Mouse (Mus musculus): ENCODE results near the gene Gm27021.
A peak's percentile ranks its signal among the peaks of the same experiment; 100 is the strongest.
"Not testable (repeated sequence)": the region's sequence is repeated elsewhere in the genome, so short reads cannot be mapped to it uniquely, and the experiment has no call there.

Gene Gm27021

DNA sequence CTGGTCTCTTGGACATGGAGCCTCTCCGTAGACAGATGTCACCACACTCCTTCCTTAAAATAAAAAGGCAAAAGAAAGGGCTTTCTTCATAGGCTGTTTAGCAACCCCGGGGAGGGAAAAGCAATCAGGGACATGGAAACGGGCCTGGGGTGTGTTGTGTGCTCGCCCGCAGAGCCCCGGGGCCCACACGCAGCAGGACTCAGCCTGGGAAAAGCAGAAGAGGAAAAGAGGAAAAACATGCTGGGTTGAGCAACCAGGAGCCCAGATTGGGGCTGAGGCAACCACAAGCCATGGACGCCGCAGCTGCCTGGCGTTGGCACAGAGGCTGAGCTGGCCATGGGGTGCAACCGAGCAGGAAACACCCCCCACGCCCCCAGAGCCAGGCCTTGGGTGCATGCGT, 18.2 kb upstream of the Gm27021 start:
- no peak for DNase-seq (ENCODE audit: low read depth, low spot score)

GRCm38 (mm10) chr8:120685591-120685990, 17.7 kb upstream of the Gm27021 start:
- no peak for DNase-seq (ENCODE audit: low read depth, low spot score)

- no peak for DNase-seq (ENCODE audit: low read depth, low spot score)
These were observed 17.2 kb upstream of the Gm27021 start for GRCm38 (mm10) chr8:120685097-120685496.

- DNase-seq (ENCODE audit: low read depth, low spot score) = no peak
These were observed 16.2 kb upstream of the Gm27021 start for GRCm38 (mm10) chr8:120684082-120684481.

- DNase-seq (ENCODE audit: low read depth, low spot score) = no peak
These were observed 15.7 kb upstream of the Gm27021 start for GRCm38 (mm10) chr8:120683602-120684001.

- no peak for DNase-seq (ENCODE audit: low read depth, low spot score)
These were observed 13.2 kb upstream of the Gm27021 start for GRCm38 (mm10) chr8:120681113-120681512.

DNA sequence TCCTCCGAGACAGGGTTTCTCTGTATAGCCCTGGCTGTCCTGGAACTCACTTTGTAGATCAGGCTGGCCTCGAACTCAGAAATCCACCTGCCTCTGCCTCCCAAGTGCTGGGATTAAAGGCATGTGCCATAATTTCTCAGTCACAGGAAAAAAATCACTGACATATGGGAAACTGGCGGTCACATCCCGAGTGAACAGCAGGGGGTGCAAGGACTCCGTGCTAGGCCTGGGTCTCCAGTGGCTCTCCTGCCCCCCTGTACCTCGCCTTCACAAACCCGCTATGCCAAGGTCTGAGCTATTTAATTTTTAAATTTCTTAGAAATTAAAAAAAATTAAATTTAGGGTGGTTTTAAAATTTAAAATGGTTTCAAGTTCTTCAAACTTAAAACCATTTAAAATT, 12.5 kb upstream of the Gm27021 start:
- not testable (repeated sequence) for DNase-seq (ENCODE audit: low read depth, low spot score)

- peak; percentile 15 for DNase-seq (ENCODE audit: low read depth, low spot score)
These were observed 11.9 kb upstream of the Gm27021 start for GRCm38 (mm10) chr8:120679629-120680387.

DNA sequence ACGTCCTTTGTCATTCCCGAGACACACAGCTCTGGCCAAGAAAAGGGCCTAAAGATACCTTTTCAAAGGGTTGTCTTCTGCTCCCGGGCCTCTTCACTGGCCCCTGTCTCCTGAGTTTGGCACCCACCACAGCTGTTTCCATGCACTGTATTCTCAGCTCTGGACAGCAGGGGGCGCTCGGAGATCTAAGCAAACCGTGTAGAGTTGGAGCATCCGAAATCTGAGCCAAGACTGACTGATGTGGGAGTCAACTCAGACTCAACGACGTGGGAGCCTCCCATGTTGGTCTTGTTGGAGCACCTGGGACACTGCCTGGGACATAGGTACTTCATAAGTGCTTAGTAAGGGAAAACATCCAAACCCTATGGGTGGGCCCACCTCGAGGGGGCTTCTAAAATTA, 10.6 kb upstream of the Gm27021 start:
- DNase-seq (ENCODE audit: low read depth, low spot score) = peak; percentile 52

DNA sequence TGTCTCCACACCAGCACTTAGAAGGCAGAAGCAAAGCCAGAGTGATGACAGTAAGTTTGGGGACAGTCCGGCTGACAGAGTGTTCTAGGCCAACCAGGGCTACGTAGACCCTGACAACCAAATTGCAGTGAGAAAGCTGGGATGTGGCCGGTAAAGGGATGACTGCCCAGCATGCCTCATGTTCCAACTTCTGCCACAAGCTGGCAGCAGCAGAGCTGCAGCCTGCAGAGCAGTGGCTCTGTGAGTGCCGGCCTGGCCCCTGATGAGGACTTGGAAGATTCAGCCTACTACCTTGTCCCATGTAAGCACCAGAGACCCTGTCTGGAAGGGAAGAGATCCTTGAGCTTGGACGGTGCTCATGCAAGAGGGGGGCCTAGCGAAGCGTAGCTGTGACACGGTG, 7.8 kb upstream of the Gm27021 start:
- no peak for DNase-seq (ENCODE audit: low read depth, low spot score)

GRCm38 (mm10) chr8:120673298-120673697, 5.4 kb upstream of the Gm27021 start:
- DNase-seq (ENCODE audit: low read depth, low spot score) = no peak

DNA sequence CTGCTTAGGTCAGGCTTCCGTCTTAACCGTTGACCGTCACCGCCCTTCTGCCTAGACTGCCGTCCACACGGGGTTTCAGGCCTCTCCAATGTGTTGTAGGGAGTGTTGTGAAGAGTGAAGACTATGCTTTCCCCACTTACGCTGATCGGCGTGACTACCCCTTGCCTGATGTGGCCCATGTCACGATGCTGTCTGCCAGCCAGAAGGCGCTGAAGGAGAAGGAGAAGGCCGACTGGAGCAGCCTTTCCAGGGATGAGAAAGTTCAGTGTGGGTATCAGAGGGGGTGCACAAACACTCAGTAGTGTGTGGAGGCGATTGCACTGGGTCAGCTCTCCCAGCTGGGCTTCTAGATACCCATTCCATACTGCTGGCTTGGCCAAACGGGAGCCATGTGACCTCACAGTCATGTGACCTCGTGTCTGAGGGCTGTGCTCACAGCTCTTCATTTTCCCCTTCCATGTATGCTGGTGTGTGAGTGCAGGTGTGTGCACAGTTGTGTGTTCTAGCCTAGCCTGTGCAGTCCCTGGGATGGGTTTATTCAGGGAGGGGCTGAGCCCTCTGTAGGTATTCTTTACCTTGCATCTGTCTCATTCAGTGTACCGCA, 4.8 kb upstream of the Gm27021 start:
- no peak for DNase-seq (ENCODE audit: low read depth, low spot score)

DNA sequence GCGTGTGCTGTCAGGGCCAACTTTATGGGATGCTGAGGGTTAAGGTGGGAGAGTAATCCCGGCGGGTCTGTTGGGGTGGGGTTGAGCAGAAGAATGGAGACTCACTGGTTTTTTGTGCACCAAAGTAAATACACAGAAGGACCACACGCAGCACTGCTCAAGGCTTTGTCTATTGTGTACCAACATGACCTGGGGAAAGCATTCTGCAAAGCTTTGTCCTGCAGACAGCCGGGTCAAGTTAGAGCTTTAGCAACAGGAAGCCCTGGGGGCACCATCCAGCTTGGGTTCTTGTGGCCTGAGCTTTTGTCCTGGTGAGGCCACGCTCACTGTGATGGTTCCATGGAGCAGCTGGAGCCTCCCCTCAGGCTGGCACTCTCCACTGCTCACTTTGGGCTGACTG, 3.9 kb upstream of the Gm27021 start:
- DNase-seq (ENCODE audit: low read depth, low spot score) = no peak

- DNase-seq (ENCODE audit: low read depth, low spot score) = peak; percentile 53
These were observed 561 bp upstream of the Gm27021 start, which contains the start of gene Emc8 for GRCm38 (mm10) chr8:120668374-120668905. TSS of gene Emc8 (minus strand) at chr8:120668573.

GRCm38 (mm10) chr8:120666807-120667470, 940 bp downstream of the Gm27021 start:
- DNase-seq (ENCODE audit: low read depth, low spot score) = peak; percentile 21

GRCm38 (mm10) chr8:120665726-120666455, 2.0 kb downstream of the Gm27021 start:
- peak; percentile 21 for DNase-seq (ENCODE audit: low read depth, low spot score)

DNA sequence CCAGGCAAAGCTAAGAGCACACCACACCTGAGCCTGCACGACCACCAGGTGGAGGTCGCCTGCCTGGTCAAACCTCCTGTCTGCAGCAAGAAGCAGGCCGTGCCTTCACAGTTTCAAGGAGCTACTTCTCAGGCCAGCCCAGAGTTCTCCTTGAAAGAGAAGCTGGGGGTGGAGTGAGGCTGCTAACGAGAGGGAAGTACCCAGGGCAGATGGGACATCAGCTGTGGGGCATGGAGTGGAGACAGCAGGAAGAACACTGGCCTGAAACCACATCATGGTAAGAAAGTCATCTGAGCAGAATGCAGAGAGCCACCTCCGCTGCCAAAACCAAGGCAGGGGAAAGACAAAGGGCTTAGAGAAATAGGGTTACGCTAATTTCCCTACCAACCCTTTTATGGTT, 3.3 kb downstream of the Gm27021 start:
- no peak for DNase-seq (ENCODE audit: low read depth, low spot score)

DNA sequence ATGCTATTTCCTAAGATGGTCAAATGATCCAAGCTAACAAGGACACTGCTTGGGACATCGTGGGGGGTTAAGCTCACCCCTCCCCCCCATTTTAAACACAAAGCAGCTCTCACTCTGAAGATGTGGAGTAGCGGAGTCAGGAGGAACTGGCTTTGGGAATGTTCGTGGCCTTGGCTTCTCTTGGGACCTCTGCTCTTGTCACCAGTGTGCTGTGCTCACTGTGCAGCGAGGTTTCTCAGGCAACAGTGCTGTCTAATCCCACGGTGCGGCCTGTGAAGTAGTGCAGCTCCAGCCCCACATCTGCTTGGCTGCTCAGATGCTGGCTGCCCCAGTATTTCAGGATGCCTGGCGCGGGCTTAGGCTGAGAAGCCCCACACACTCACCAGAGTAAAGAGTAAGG, 10.5 kb downstream of the Gm27021 start:
- no peak for DNase-seq (ENCODE audit: low read depth, low spot score)

- no peak for DNase-seq (ENCODE audit: low read depth, low spot score)
These were observed 11.4 kb downstream of the Gm27021 start for GRCm38 (mm10) chr8:120656322-120657052.

- DNase-seq (ENCODE audit: low read depth, low spot score) = no peak
These were observed 20.3 kb downstream of the Gm27021 start, which contains the start of gene 1190005I06Rik for GRCm38 (mm10) chr8:120647532-120647931. TSS of gene 1190005I06Rik (minus strand) at chr8:120647632.

DNA sequence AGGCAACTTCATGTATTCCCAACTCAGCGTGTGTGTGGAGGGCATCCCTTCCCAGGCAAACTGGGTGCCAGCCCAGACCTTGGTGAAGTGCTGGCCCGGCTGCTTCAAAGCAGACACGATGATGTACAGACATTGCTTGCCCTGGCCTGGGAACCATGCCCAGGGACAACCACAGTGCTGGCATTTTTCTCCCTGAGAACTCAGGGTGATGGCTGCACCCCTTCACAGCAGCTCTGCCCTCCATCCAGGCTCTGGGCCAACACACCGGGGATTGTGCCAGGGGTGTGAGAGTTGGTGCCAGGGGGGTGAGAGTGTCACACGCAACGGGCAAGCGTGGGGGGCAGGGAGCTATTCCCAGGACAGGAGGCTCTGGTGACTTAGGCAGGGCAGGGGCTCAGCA, 23.2 kb downstream of the Gm27021 start:
- no peak for DNase-seq (ENCODE audit: low read depth, low spot score)

Data from c-Kit-negative CD71-positive TER-119-positive erythroid progenitor cells, embryonic 14.5 days (primary cell).